Mouse (Mus musculus) neural tube, embryonic 11.5 days (tissue): ENCODE measurements around the gene Nfib. TPM values are rescaled to one million over a fixed set of nuclear protein-coding genes. Genes with fewer than 3 reads are reported as not detected.

Source experiments
- ATAC-seq: fragments of 200-750 bp; cut with Nextera tagmentation; 2 replicates; pipeline ENCODE4 v1.8.0; 2017; ENCODE audit warnings: moderate number of reproducible peaks, mild to moderate bottlenecking, moderate TSS enrichment, moderate library complexity; ENCODE audit not compliant: insufficient read depth, low FRiP score, low TSS enrichment
- DNase-seq: peaks from one replicate; pipeline ENCODE4 v3.0.0-alpha.2; 2015; ENCODE audit warnings: low spot score
- H3K27ac ChIP-seq: fragments of 300-500 bp; sonication (generic); 2 replicates; pipeline ENCODE4 v1.5.1; 2014; ENCODE audit warnings: low read depth, mild to moderate bottlenecking, low read length
- H3K27me3 ChIP-seq: fragments of 300-500 bp; sonication (generic); 2 replicates; pipeline ENCODE4 v1.6.1; 2014; ENCODE audit warnings: mild to moderate bottlenecking, low read length, mixed read lengths; ENCODE audit not compliant: control insufficient read depth, insufficient read depth
- H3K36me3 ChIP-seq: fragments of 300-500 bp; sonication (generic); 2 replicates; pipeline ENCODE4 v1.6.1; 2014; ENCODE audit warnings: mild to moderate bottlenecking, low read length, moderate library complexity, mixed read lengths; ENCODE audit not compliant: control insufficient read depth, insufficient read depth
- H3K4me1 ChIP-seq: fragments of 300-500 bp; sonication (generic); 2 replicates; pipeline ENCODE4 v1.6.1; 2014; ENCODE audit warnings: low read length, mixed read lengths; ENCODE audit not compliant: control insufficient read depth, insufficient read depth
- H3K4me2 ChIP-seq: fragments of 300-500 bp; sonication (generic); 2 replicates; pipeline ENCODE4 v1.6.1; 2014; ENCODE audit warnings: low read depth, mild to moderate bottlenecking, moderate library complexity
- H3K4me3 ChIP-seq: fragments of 300-500 bp; sonication (generic); 2 replicates; pipeline ENCODE4 v1.5.1; 2014; ENCODE audit warnings: low read depth, low read length
- H3K9ac ChIP-seq: fragments of 300-500 bp; sonication (generic); 2 replicates; pipeline ENCODE4 v1.6.1; 2014; ENCODE audit warnings: mild to moderate bottlenecking, low read length
- H3K9me3 ChIP-seq: fragments of 300-500 bp; sonication (generic); 2 replicates; pipeline ENCODE4 v1.6.1; 2016; ENCODE audit warnings: low read length; ENCODE audit not compliant: control insufficient read depth
- WGBS: fragments of 180-500 bp; shearing (Covaris S2); extraction: QIAGEN DNeasy Blood & Tissue Kit; methylation state at CpG from one replicate; pipeline ENCODE4 v1.1.7; 2014; 5-methylcytosine and 5-hydroxymethylcytosine counted together
- polyA plus RNA-seq: library from polyadenylated mRNA; unstranded; fragments of >200 nt; fragmentation: Nextera tagmentation; extraction: Ambion mirVana; gene quantifications from 2 replicates; pipeline ENCODE4 v1.2.1, GENCODE M21; 2014

Nfib gene
- polyA plus RNA-seq, 1 experiment from 2014 or later, result 29.1 TPM

DNA sequence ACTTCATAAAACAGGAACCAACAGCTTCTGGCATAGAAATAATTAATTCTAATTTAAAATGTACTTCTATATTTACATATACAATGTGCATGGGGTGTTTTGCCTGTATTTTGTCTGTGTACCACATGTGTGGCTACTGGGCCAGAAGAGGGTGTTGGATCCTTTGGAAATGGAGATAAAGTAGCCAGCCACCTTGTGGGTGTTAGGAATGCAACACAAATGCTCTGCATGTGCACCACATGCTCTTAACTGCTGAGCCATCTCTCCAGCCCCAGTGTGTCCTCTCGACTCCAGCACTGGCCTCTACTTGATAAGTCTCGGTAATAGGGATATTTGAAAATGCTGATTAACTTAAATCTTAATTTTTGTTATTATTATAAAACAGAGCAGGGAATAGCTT, 418.6 kb downstream of the Nfib start:
- Histone ChIP-seq H3K4me3 (no peak overlapping the region), H3K9me3 (no peaks in the 10 kb centered on the region), H3K27me3 (no peaks in the 10 kb centered on the region), H3K27ac (no peak overlapping the region), H3K36me3 (no peaks in the 10 kb centered on the region), H3K9ac (no peak overlapping the region), H3K4me2 (no peak overlapping the region), H3K4me1 (peaks cover 6% of the 10 kb centered on the region)
- 81% methylated on average over 2 of the region's 2 CpGs for whole genome bisulfite sequencing
- DNase-seq (no peak), ATAC-seq (no peak)

DNA sequence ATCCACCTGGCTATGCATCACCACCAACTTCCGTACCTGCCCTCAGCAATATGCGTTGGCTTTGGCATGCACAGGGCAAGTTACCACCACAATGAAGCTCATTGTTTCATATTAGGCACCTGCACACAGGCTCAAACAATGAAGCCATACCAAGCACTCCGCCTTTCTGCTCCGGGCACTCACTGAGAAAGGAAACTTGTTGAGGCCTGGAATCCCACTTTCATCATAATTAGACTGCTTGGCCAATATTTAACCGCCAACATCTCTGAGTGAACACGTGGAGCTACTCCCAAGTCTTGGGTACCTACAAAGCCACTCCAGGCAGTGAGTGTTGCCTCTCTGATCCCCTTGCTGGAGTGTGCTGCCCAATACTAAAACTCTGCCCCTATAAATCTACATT, 422.0 kb downstream of the Nfib start:
- H3K4me3 ChIP-seq, result no peak overlapping the region
- no peaks in the 10 kb centered on the region for H3K4me1 ChIP-seq
- H3K9ac ChIP-seq, result no peak overlapping the region
- no peak for DNase-seq
- 90% methylated on average over 6 of the region's 6 CpGs for WGBS
- H3K9me3 ChIP-seq, result no peaks in the 10 kb centered on the region
- no peak overlapping the region for H3K4me2 ChIP-seq
- ATAC-seq, result no peak
- no peaks in the 10 kb centered on the region for H3K27me3 ChIP-seq
- no peak overlapping the region for H3K27ac ChIP-seq
- H3K36me3 ChIP-seq, result no peaks in the 10 kb centered on the region

DNA sequence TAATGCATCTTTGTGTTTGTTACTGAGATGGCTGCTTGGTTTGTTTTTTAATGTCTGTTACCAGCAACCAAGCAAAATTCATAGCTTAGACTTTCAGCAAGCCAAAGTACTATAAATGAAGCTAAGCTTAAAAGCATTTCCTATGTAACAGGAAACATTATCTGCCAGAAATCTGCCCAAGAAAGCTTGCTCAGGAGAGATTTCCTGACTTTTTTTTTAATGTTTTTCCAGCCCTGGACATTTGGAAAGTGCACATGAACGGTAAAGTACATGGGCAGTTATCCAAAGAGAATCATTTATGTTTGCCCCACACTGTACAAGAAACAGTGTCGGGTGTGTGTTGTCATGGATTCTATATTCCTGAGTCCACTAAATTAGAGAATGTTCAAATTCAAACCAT, 429.6 kb downstream of the Nfib start:
- no peaks in the 10 kb centered on the region for H3K9me3 ChIP-seq
- 91% methylated on average over 2 of the region's 2 CpGs for WGBS
- no peaks in the 10 kb centered on the region for H3K27me3 ChIP-seq
- H3K4me2 ChIP-seq, result no peak overlapping the region
- DNase-seq, result no peak
- no peak overlapping the region for H3K9ac ChIP-seq
- H3K36me3 ChIP-seq, result no peaks in the 10 kb centered on the region
- no peak overlapping the region for H3K4me3 ChIP-seq
- no peak overlapping the region for H3K27ac ChIP-seq
- no peak for ATAC-seq
- H3K4me1 ChIP-seq, result no peaks in the 10 kb centered on the region

DNA sequence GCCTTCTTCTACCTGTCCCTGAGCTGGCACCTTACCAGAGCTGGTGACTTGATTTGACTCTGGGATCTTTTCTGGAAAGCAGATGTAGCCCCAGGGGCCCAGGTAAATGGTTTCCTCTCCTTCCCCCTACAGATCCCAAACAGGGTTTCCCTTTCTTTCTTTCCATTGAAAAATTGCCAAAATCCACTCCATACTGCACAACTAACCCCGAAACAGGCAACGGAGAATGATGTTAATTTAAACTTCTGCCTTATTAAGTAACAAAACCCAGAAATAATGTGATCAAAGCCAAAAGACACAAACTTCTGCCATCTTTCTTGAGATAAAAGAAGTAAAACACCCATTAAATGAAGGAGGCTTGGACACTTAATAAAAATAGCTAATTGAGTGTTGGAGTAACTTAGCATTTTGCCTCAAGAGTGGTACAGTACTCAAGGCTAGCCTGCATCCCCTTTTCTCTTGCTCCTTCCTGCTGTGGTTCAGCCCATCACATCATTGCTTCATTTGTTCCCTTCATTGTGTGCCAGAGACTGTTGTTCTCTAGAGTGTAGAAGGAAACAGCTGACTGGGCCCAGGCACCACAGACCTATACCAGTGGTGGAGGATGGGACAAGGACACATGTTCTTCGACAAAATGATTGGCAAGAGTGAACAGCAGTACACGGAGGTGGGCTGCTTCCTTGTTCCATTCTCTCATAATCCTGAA, 432.3 kb downstream of the Nfib start:
- Histone ChIP-seq H3K27me3 (no peaks in the 10 kb centered on the region), H3K9me3 (no peaks in the 10 kb centered on the region), H3K4me2 (no peak overlapping the region), H3K4me1 (peaks cover 3% of the 10 kb centered on the region; the same call in 1 of the 2 replicates), H3K4me3 (no peak overlapping the region), H3K27ac (0 out of 2 replicates have a peak overlapping the region, but pooled peaks have one; percentile 20), H3K9ac (no peak overlapping the region), H3K36me3 (no peaks in the 10 kb centered on the region)
- WGBS, result 92% methylated on average over 4 of the region's 4 CpGs
- no peak for ATAC-seq
- DNase-seq, result no peak

DNA sequence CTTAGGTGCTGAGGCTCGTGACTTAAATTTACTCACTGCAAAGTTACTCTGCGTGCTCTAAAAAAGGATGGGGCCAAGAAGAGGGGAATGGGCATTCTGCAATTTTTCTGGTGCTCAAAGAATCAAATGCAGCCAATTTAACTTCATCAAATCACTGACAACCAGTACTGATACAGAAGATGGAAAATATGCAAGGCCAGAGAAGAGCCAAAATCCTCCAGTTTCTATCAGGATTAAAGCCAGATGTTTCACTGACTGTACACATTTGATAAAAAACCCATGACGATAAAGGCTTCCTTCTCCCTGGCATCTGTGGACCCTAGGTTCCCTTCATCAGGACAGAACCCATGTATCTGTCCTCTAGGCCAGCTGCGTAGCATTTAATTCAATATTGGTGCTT, 433.5 kb downstream of the Nfib start:
- Histone ChIP-seq H3K4me1 (peaks cover 5% of the 10 kb centered on the region), H3K9ac (no peak overlapping the region), H3K4me3 (no peak overlapping the region), H3K36me3 (no peaks in the 10 kb centered on the region), H3K27me3 (no peaks in the 10 kb centered on the region), H3K9me3 (no peaks in the 10 kb centered on the region), H3K4me2 (no peak overlapping the region), H3K27ac (no peak overlapping the region)
- ATAC-seq, result no peak
- WGBS, result 79% methylated on average over 4 of the region's 4 CpGs
- no peak for DNase-seq

DNA sequence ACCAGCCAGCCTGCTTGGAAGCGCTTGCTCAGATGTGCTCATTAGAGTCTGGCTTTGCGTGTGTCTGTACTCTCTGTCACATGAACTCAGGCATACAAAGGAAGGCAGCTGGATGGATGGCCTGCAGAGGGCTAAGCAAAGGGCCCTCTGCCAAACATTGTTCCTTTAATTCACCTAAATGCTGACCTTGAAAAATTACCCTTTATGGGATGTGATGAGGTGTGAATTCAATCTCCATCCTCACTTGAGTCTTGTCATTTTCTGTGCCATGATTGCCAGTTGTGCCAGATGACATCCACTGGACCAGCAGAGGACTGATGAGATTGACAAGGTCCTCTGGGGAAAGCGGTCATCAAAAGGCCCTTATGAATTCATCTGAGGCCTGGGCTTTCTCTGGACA, 434.0 kb downstream of the Nfib start:
- Histone ChIP-seq H3K4me3 (no peak overlapping the region), H3K9me3 (no peaks in the 10 kb centered on the region), H3K4me1 (peaks cover 5% of the 10 kb centered on the region), H3K4me2 (no peak overlapping the region), H3K9ac (no peak overlapping the region), H3K36me3 (no peaks in the 10 kb centered on the region), H3K27me3 (no peaks in the 10 kb centered on the region), H3K27ac (no peak overlapping the region)
- ATAC-seq, result 0 out of 2 replicates have a peak, but pooled peaks have one; percentile 58
- DNase-seq, result peak; percentile 29
- WGBS, result 62% methylated on average over 3 of the region's 3 CpGs

DNA sequence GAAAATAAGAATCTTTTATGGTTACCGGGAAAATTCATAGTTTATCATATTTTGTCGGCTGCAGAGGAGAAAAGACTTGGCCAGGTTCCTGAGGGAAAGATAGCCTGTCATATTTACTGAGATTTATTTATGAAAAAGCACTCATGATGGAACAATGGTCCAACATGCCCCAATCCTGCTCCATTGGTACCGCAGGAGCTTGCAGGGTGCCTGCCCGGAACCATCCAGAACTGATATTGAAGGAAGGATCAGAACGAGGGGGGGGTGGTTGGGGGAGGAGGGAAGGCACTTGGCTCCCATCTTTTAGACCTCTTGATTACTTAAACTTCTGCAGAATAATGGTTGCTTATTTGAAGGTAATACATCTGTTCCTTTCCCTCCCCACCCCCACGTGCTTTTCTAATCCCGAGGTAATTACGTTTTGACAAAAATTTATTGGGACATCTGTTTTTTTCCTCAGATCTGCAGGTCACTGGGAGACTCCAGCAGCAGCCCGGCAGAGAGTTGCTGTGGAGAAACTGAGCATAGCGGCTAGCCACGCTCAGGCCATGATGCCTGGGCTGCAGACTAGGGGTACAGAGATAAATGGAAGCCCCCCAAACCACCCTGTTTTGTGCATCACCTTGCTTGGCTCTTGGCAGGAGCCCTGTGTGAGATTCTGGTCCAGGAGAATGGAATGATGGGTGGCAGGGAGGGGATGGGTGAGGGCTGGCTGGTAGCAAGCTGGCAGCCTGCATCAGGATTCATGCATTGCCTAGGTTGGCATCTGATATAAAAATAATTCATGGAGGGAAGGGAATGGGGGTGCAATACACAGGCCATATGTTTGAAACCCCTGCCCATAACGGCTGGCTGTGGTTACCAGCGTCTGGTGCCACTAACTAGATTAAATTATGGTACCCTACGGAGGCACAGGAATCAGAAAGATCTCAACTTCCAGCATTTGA, 437.4 kb downstream of the Nfib start:
- Histone ChIP-seq H3K4me1 (peaks cover 5% of the 10 kb centered on the region), H3K4me2 (no peak overlapping the region), H3K27me3 (no peaks in the 10 kb centered on the region), H3K9me3 (no peaks in the 10 kb centered on the region), H3K36me3 (no peaks in the 10 kb centered on the region), H3K4me3 (no peak overlapping the region), H3K27ac (no peak overlapping the region), H3K9ac (no peak overlapping the region)
- WGBS, result 59% methylated on average over 14 of the region's 14 CpGs
- no peak for ATAC-seq
- DNase-seq, result no peak

DNA sequence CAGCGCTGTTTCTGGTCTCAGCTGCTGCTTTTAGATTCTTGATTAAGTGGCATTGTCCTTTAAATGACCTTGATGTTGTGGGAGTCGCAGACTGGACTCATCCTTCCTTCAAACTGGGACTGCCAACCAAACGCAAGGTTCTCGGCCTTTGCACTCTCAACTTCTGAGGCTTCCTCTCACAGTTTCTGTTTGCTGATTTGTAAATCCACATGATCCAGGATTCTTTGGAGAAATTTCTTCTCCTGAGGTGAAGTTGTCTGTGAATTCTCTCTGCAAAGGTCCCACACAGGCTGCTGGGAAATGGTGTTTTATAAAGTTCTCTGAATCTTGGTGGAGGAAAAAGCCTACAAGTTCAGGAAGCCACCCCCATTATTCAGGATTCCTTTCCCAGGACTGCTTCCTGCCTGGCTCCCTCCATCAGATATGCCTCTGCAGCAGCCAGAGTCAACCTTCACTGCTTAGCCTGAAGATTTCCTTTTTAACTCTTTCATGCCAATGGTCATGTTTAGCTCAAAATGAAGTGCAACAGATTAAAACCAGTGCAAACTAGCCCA, 439.4 kb downstream of the Nfib start:
- Histone ChIP-seq H3K27ac (no peak overlapping the region), H3K4me1 (peaks cover 5% of the 10 kb centered on the region), H3K36me3 (no peaks in the 10 kb centered on the region), H3K4me2 (no peak overlapping the region), H3K4me3 (no peak overlapping the region), H3K9me3 (no peaks in the 10 kb centered on the region), H3K27me3 (no peaks in the 10 kb centered on the region), H3K9ac (no peak overlapping the region)
- no peak for DNase-seq
- ATAC-seq, result no peak
- 47% methylated on average over 4 of the region's 4 CpGs for WGBS
